Mouse (Mus musculus): ENCODE results near the gene Arid1b.

DNA sequence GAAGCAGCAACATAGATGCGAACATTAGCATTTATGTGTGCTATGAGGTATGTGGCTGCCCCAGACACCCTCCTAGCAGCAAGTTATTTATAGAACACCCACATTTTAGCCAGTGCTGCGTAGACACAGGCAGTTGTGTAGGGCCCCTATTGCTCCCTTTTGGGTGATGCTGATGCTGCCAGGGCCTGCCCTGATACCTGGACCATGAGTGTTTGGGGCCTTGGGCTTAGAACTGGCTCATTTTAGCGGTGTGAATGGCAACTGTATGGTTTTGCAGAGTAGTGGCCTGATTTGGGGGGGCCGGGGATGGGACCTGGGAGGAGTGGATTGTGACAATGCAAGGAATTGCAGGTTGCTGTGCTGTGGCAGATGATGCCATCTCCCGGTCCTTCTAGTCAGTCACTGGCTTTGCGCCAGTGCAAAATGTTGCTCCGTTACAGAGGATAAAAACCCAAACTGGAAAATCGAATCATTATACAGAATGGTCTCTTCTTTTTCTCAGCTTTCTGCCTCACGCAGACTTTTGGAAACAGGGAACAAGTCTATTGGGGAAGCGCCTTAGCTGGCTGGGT lies 8.9 kb downstream of the Arid1b start:
- TF ChIP-seq GATA1 (IDR thresholded peaks at IDR 0.05; ENCODE audit: low read length), result no peak
- no peak for TF ChIP-seq TAL1 (IDR thresholded peaks at IDR 0.05; ENCODE audit: low read length)
